Mouse (Mus musculus) brown adipose tissue, adult 24 weeks (tissue): Measurements from ENCODE around the gene Lipc. TPM values are rescaled to one million over a fixed set of nuclear protein-coding genes. Genes with fewer than 3 reads are reported as not detected.

ENCODE experiments used
- polyA plus RNA-seq: library from polyadenylated mRNA; stranded (reverse); fragments of >200 nt; gene quantifications from 2 replicates; pipeline ENCODE4 v1.2.4, GENCODE M21; 2012; ENCODE audit not compliant: missing spikeins, insufficient read depth, insufficient read length

The Lipc gene
- polyA plus RNA-seq, 1 experiment: not detected

Other genes with a start within 250 kb of the Lipc start
- gene Aqp9, start 216.5 kb upstream of the Lipc start, polyA plus RNA-seq: 0.63 TPM in 1 of 2 replicates, not detected in the other